Mouse (Mus musculus) layer of hippocampus, adult 18-20 months (tissue): ENCODE data around the gene Rlbp1. TPM values are rescaled to one million over a fixed set of nuclear protein-coding genes. Genes with fewer than 3 reads are reported as not detected.

Source experiments
- DNase-seq, 2 experiments: peaks; one replicate each; pipeline ENCODE4 v3.0.0; 2022; ENCODE audit warnings: low spot score in 2 of 2
- long read RNA-seq: library from polyadenylated mRNA; stranded (forward); transcript quantifications from one replicate; pipeline ENCODE4 v2.0.0, GENCODE M21; 2021
- total RNA-seq, 2 experiments: library from RNA; stranded (reverse); gene quantifications; 2 replicates each; pipeline ENCODE4 v1.2.3; 2021

The Rlbp1 gene
- total RNA-seq, result 10 to 100 TPM; 22.4 to 23.9 TPM
- long read RNA-seq, transcript Rlbp1-202 (9 exons, 2,142 nt), result major isoform, 8 of 17 reads
- long read RNA-seq, transcript Rlbp1-201 (9 exons, 2,134 nt), result minor isoform, 5 of 17 reads
- long read RNA-seq, partial matches to known transcripts, result 0 of 17 reads
- long read RNA-seq, other reads (novel, unspliced or antisense), result 4 of 17 reads

GRCm38 (mm10) chr7:79386422-79387133 lies at the start of gene Rlbp1:
TSS of gene Rlbp1 (minus strand) at chr7:79387048.
- peak in 1 of 2 experiments; percentile 41 for DNase-seq

GRCm38 (mm10) chr7:79428243-79428642 lies 41.4 kb upstream of the Rlbp1 start:
- no peak for DNase-seq

- peak in 1 of 2 experiments; percentile 12 for DNase-seq
Measured at GRCm38 (mm10) chr7:79425804-79426203, 39.0 kb upstream of the Rlbp1 start.

GRCm38 (mm10) chr7:79422876-79423275 lies 36.0 kb upstream of the Rlbp1 start:
- DNase-seq, result no peak

- no peak for DNase-seq
Measured at GRCm38 (mm10) chr7:79419950-79420349, 33.1 kb upstream of the Rlbp1 start.

- no peak for DNase-seq
Measured at GRCm38 (mm10) chr7:79414449-79415375, 27.9 kb upstream of the Rlbp1 start.

GRCm38 (mm10) chr7:79400296-79400695 lies 13.4 kb upstream of the Rlbp1 start:
- DNase-seq, result no peak

GRCm38 (mm10) chr7:79398971-79399370 lies 12.1 kb upstream of the Rlbp1 start:
- no peak for DNase-seq

GRCm38 (mm10) chr7:79398426-79398825 lies 11.6 kb upstream of the Rlbp1 start:
- no peak for DNase-seq

GRCm38 (mm10) chr7:79397446-79397963 lies 10.7 kb upstream of the Rlbp1 start:
- DNase-seq, result no peak

- no peak for DNase-seq
Measured at GRCm38 (mm10) chr7:79395186-79395585, 8.3 kb upstream of the Rlbp1 start.

GRCm38 (mm10) chr7:79394666-79395065 lies 7.8 kb upstream of the Rlbp1 start:
- no peak for DNase-seq

- DNase-seq, result no peak
Measured at GRCm38 (mm10) chr7:79393924-79394323, 7.1 kb upstream of the Rlbp1 start.

- no peak for DNase-seq
Measured at GRCm38 (mm10) chr7:79392860-79393513, 6.1 kb upstream of the Rlbp1 start.

GRCm38 (mm10) chr7:79391883-79392649 lies 5.2 kb upstream of the Rlbp1 start, which contains the start of gene Fanci:
TSS of gene Fanci (plus strand) at chr7:79391929.
- peak; percentile 84 to 96 for DNase-seq

GRCm38 (mm10) chr7:79391471-79391870 lies 4.6 kb upstream of the Rlbp1 start:
- DNase-seq, result no peak

- DNase-seq, result no peak
Measured at GRCm38 (mm10) chr7:79390141-79390708, 3.4 kb upstream of the Rlbp1 start.

- no peak for DNase-seq
Measured at GRCm38 (mm10) chr7:79388671-79389206, 1.9 kb upstream of the Rlbp1 start.

GRCm38 (mm10) chr7:79387991-79388390 lies 1.1 kb upstream of the Rlbp1 start:
- DNase-seq, result no peak

GRCm38 (mm10) chr7:79387140-79387539 lies 292 bp upstream of the Rlbp1 start:
- no peak for DNase-seq
